Mouse (Mus musculus): ENCODE measurements around the gene Csnk2b. TPM values are rescaled to one million over a fixed set of nuclear protein-coding genes. Genes with fewer than 3 reads are reported as not detected.
A peak's percentile ranks its signal among the peaks of the same experiment; 100 is the strongest.

Gene Csnk2b
- polyA plus RNA-seq, 1 experiment = 82.2 TPM

DNA sequence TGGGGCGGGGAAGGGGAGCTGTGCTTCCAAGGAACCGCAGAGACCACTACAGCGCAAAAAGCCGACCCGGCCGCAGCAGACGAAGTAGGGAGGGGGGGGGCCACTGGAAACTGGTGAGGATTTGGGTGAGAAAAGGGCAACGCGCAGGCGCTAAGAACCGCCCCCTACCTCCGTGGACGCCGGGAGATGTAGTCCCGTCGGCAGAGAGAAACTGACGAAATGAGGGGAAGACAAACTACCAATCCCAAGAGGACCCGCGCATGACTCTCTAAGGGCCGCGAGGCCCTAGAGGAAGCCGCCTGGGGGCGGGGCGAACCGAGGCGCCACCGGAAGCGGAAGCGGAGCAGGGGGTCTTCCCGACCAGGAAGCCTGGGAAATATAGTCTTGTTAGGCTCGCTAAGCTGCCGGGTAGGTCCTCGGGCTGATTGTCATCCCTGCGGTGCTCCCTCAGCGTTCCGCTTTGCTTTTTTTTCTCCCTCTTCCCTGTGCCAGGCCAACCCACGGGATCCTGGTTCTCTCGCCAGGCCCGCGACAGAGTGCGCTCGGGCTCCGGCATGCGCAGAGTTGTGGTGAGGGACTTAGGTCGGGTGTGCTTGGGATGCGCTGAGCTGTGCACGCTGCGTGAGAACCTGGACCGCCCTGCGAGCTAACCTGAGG lies 582 bp downstream of the Csnk2b start, which contains the start of gene Gpank1:
Gene Gpank1, plus strand, starts transcription at position 313 of the 657 bp plus-strand sequence.
- Histone ChIP-seq H3K9me3 (no peaks in the 10 kb centered on the region), H3K36me3 (replicated peaks; ENCODE audit: low read length) (peaks cover 56% of the 10 kb centered on the region), H3K4me3 (replicated peaks) (peak within 1 kb of the TSS; percentile 99), H3K4me1 (peaks cover 56% of the 10 kb centered on the region), H3K27me3 (replicated peaks) (no peaks in the 10 kb centered on the region)
- TF ChIP-seq GATA1 (IDR thresholded peaks at IDR 0.05; ENCODE audit: borderline replicate concordance, low read length) (no peak), FLI1 (IDR thresholded peaks at IDR 0.05; ENCODE audit: low read length) (peak; percentile 64; the same call in 1 of the 2 replicates)

- peaks cover 57% of the 10 kb centered on the region for H3K4me1 ChIP-seq
- no peak for TF ChIP-seq GATA1 (IDR thresholded peaks at IDR 0.05; ENCODE audit: borderline replicate concordance, low read length)
- TF ChIP-seq FLI1 (IDR thresholded peaks at IDR 0.05; ENCODE audit: low read length) = no peak
- H3K9me3 ChIP-seq = no peaks in the 10 kb centered on the region
- peaks cover 61% of the 10 kb centered on the region for H3K36me3 ChIP-seq (replicated peaks; ENCODE audit: low read length)
- H3K27me3 ChIP-seq (replicated peaks) = no peaks in the 10 kb centered on the region
- peak overlapping the region; percentile 99 for H3K4me3 ChIP-seq (replicated peaks)
These were observed 1.1 kb downstream of the Csnk2b start for GRCm38 (mm10) chr17:35120745-35121142.

DNA sequence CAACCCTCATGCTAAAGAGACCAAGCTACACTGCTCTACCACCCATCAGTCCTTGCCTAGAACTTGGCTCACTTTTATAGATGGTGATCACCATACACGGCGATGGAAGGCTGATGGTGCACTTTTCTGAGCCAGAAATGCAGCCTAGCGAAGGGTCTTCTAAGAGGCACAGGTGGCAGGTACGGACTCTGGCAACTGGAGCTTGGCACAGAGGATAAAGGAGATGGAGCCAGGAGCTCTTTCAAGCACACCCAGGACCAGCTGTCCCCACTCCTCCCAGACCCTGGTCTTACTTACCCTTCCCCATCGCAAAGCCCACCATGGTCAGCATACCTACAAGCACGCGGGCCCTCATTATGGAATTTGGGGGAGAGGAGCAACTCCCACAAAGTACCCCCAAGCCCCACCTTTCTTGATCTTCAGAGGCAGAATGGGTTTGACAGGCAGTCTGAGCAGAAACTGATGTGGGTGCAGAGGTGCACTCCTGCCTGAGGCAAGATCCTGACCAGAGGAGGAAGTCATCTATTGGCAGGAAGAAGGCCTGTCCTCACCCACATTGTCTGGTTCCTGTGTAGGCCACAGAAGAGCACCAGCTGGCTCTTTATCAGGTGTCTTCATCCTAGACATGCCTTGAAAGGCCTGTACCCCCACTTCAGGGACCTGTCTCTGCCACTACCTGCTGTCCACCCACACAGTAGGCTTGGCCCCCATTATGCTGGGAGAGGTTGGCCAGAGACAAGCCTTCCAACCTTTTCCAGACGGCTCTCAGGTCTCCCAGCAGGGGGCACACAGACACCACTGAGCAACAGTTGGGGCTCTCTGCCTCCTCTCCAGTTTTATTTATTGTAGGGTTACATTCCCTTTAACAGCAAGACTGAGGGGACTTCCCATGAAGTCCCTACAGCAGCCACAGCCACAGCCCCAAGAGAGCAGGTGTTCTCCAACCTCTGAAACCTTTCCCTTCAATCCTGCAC lies 6.5 kb downstream of the Csnk2b start, which contains the start of gene Ly6g5b:
Gene Ly6g5b, minus strand, starts transcription at position 383 of the 974 bp plus-strand sequence.
- peaks cover 59% of the 10 kb centered on the region for H3K36me3 ChIP-seq (replicated peaks; ENCODE audit: low read length)
- H3K4me1 ChIP-seq = peaks cover 72% of the 10 kb centered on the region
- TF ChIP-seq GATA1 (IDR thresholded peaks at IDR 0.05; ENCODE audit: borderline replicate concordance, low read length) = no peak
- no peak for TF ChIP-seq FLI1 (IDR thresholded peaks at IDR 0.05; ENCODE audit: low read length)
- peaks cover 26% of the 10 kb centered on the region for H3K27me3 ChIP-seq (replicated peaks)
- H3K9me3 ChIP-seq = no peaks in the 10 kb centered on the region
- peak within 1 kb of the TSS; percentile 11 for H3K4me3 ChIP-seq (replicated peaks)

DNA sequence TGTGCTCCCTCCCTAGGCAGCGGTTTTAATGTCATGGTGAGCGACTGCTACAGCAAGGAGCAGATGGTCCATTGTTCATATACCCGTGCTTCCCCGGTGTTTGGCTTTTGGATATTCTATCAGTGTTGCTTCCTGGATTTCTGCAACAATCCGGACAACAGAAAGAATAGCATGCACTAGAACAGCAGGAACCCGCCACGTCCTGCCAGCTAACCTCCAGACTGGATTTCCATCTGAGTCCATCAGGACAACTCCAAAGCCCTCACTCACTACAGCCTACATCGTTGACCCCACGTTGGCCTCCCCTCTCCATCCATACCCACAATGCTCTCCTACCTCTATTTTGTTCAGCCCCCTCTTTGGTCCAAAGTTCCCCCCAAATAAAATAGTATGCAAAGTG lies 10.1 kb downstream of the Csnk2b start:
- Histone ChIP-seq H3K36me3 (replicated peaks; ENCODE audit: low read length) (peaks cover 29% of the 10 kb centered on the region), H3K4me1 (peaks cover 54% of the 10 kb centered on the region), H3K4me3 (replicated peaks) (no peak overlapping the region), H3K9me3 (no peaks in the 10 kb centered on the region), H3K27me3 (replicated peaks) (peaks cover 31% of the 10 kb centered on the region)
- TF ChIP-seq FLI1 (IDR thresholded peaks at IDR 0.05; ENCODE audit: low read length) (no peak), GATA1 (IDR thresholded peaks at IDR 0.05; ENCODE audit: borderline replicate concordance, low read length) (no peak)

DNA sequence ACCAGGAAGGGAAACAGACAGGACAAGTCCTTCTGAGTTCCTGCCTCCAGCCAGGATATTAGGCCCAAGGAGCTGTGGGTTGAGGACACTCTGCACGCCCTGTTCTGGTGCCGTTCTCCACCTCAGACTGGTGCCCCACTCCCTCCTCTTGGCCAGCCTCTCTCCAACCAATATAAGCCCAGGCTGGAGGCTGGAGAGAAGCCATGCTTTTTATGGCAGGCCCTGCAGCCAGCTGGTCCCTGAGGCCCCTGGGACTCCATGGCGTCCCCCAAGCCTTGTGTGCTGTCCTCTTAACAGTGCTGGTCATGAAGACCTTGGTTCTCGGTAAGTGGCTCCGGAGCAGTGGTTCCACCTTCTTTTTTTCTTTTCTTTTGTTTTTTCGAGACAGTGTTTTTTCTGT lies 13.8 kb downstream of the Csnk2b start, which contains the start of gene Ly6g5c:
Gene Ly6g5c, plus strand, starts transcription at position 183 of the 400 bp plus-strand sequence.
- no peak for TF ChIP-seq FLI1 (IDR thresholded peaks at IDR 0.05; ENCODE audit: low read length)
- TF ChIP-seq GATA1 (IDR thresholded peaks at IDR 0.05; ENCODE audit: borderline replicate concordance, low read length) = no peak
- H3K4me3 ChIP-seq (replicated peaks) = no peak within 1 kb of the TSS
- peaks cover 55% of the 10 kb centered on the region for H3K4me1 ChIP-seq
- no peaks in the 10 kb centered on the region for H3K9me3 ChIP-seq
- peaks cover 20% of the 10 kb centered on the region for H3K36me3 ChIP-seq (replicated peaks; ENCODE audit: low read length)
- peaks cover 31% of the 10 kb centered on the region for H3K27me3 ChIP-seq (replicated peaks)

DNA sequence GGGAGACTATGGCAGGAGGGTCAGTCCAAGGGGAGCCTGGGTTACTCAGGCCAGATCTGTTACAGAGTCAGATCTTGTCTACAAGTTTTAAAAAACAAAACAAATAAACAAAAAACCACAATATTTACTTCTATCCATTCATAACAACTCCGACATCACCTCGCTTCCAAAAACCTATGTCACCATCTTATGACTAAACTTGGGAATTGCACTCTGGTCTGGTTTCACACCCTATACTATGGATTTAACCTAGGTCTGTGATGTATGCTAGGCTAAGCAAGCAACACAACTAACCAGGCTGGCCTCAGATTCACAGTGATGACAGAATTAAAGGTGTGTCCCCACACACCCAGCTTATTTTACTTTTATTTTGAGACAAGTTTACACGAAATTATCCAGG lies 15.3 kb downstream of the Csnk2b start:
- Histone ChIP-seq H3K9me3 (no peaks in the 10 kb centered on the region), H3K4me3 (replicated peaks) (no peak overlapping the region), H3K27me3 (replicated peaks) (peaks cover 16% of the 10 kb centered on the region), H3K4me1 (peaks cover 58% of the 10 kb centered on the region), H3K36me3 (replicated peaks; ENCODE audit: low read length) (peaks cover 36% of the 10 kb centered on the region)
- TF ChIP-seq FLI1 (IDR thresholded peaks at IDR 0.05; ENCODE audit: low read length) (no peak), GATA1 (IDR thresholded peaks at IDR 0.05; ENCODE audit: borderline replicate concordance, low read length) (no peak)

- peak overlapping the region; percentile 51 for H3K4me3 ChIP-seq (replicated peaks)
These were observed 16.0 kb downstream of the Csnk2b start for GRCm38 (mm10) chr17:35105740-35106389.

GRCm38 (mm10) chr17:35104754-35105153 lies 17.1 kb downstream of the Csnk2b start:
- no peaks in the 10 kb centered on the region for H3K9me3 ChIP-seq
- peaks cover 67% of the 10 kb centered on the region for H3K4me1 ChIP-seq
- TF ChIP-seq FLI1 (IDR thresholded peaks at IDR 0.05; ENCODE audit: low read length) (no peak), GATA1 (IDR thresholded peaks at IDR 0.05; ENCODE audit: borderline replicate concordance, low read length) (no peak)
- peaks cover 5% of the 10 kb centered on the region for H3K27me3 ChIP-seq (replicated peaks)
- H3K4me3 ChIP-seq (replicated peaks) = peak overlapping the region; percentile 65
- H3K36me3 ChIP-seq (replicated peaks; ENCODE audit: low read length) = peaks cover 53% of the 10 kb centered on the region

More at GRCm38 (mm10) chr17:35105740-35106389, 16.0 kb downstream of the Csnk2b start:
- Histone ChIP-seq H3K36me3 (replicated peaks; ENCODE audit: low read length) (peaks cover 42% of the 10 kb centered on the region), H3K9me3 (no peaks in the 10 kb centered on the region), H3K4me1 (peaks cover 61% of the 10 kb centered on the region), H3K27me3 (replicated peaks) (peaks cover 10% of the 10 kb centered on the region)
- TF ChIP-seq FLI1 (IDR thresholded peaks at IDR 0.05; ENCODE audit: low read length) = no peak
- TF ChIP-seq GATA1 (IDR thresholded peaks at IDR 0.05; ENCODE audit: borderline replicate concordance, low read length) = no peak

- Histone ChIP-seq H3K9me3 (no peaks in the 10 kb centered on the region), H3K4me3 (replicated peaks) (no peak overlapping the region), H3K36me3 (replicated peaks; ENCODE audit: low read length) (peaks cover 60% of the 10 kb centered on the region), H3K27me3 (replicated peaks) (peaks cover 3% of the 10 kb centered on the region), H3K4me1 (peaks cover 74% of the 10 kb centered on the region)
- no peak for TF ChIP-seq GATA1 (IDR thresholded peaks at IDR 0.05; ENCODE audit: borderline replicate concordance, low read length)
- no peak for TF ChIP-seq FLI1 (IDR thresholded peaks at IDR 0.05; ENCODE audit: low read length)
These were observed 17.8 kb downstream of the Csnk2b start for GRCm38 (mm10) chr17:35104079-35104478.

Measured in megakaryocyte, embryonic 14.5 days (primary cell).